Mouse (Mus musculus) cerebellum, postnatal 4 days (tissue): ENCODE results near the gene Qrich2.
"Not testable (repeated sequence)": the region's sequence is repeated elsewhere in the genome, so short reads cannot be mapped to it uniquely, and the experiment has no call there.

Source experiments
- DNase-seq, 2 experiments: peaks; one replicate each; pipeline ENCODE4 v3.0.0; 2022; ENCODE audit warnings: low spot score in 2 of 2, mixed read lengths in 1 of 2

Gene Qrich2

GRCm38 (mm10) chr11:116412028-116412827 is 53.8 kb downstream of the Qrich2 start:
- peak in 1 of 2 experiments; percentile 21 for DNase-seq

DNA sequence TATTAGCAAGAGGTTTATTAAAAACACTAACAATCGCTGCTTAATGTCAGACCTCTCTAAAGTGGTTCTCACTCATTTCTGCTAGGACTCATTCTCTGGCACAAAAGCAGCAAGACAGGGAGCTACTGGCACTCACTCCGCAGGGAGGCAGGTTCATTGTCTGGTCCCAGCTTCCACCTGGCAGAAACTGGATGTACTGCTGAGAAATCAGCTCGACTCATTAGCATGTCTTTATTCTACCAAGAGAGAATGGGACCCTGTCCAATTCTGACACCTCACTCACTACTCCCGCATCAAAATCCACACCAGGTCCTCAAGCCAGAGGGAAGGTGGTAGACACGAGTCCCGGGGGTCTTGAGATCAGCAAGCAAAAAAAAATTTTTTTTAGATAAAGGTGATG is 54.5 kb downstream of the Qrich2 start:
- no peak for DNase-seq

GRCm38 (mm10) chr11:116410415-116410814 is 55.6 kb downstream of the Qrich2 start:
- DNase-seq = not testable (repeated sequence)

DNA sequence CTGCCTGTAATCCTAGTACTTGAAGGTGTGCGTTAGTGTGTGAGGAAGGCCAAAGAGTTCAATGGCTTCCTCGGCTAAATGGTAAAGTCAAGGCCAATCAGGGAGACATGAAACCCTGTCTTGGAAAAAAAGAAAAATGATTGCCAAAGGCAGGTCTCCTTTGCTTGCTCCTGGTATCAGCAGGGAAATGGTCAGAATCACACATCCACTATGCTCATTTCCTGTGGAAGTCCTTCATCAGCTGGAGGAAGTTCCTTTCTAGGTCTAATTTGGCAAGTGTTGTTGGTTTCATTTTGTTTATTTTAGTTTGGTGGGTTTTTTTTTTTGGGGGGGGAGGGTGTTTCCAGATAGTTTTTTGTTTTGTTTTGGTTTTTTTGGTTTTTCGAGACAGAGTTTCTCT is 57.0 kb downstream of the Qrich2 start:
- no peak for DNase-seq

GRCm38 (mm10) chr11:116406231-116406728 is 59.8 kb downstream of the Qrich2 start:
- DNase-seq = no peak

DNA sequence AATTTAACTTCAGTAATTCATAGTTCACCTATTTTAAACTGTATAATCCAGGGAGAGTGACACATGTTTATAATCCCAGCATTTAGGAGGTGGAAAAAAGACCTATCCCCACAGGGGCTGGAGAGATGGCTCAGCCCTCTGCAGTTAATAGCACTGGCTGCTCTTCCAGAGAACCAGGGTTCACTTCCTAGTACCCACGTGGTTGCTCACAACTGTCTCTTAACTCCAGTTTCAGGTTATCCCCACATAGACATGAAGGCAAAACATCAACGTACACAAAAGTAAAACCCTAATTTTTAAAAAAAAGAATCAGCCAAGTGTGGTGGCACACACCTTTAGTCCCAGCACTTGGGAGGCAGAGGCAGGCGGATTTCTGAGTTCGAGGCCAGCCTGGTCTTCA is 60.4 kb downstream of the Qrich2 start:
- DNase-seq = no peak

DNA sequence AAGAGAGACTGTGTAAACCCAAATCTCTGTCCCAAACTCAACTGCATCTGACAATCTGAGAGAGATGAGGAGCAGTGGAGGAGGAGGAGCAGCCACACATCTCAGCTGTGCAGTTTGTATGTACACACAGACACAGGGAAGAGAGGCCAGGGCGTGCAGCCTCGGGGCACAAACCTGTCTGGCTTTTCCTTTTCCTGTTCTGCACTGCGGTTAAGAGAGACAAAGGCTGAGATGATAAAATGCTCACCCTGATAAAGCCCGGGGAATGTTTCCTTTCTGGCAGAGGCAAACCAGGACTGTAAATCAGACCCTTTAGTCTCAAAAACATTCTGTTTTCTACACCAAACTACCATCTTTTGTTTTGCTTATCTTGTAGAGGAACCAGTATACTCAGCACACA is 65.5 kb downstream of the Qrich2 start:
- no peak for DNase-seq

DNA sequence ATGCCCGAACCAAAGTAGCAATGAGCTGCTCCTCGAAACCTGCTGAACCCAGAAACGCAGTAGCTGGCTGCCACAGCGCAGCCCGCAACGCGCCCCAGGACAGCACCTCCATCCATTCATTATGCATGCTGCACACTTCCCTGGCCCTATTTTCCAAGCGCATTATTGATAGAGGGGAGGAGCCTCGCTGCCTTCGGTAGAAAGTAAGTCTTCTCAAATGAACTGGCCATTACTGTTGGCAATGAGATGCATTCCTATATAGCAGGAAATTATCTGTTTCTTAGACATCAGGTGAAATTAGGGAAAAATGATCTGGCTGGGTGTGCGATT is 67.7 kb downstream of the Qrich2 start:
- DNase-seq = peak in 1 of 2 experiments; percentile 15

DNA sequence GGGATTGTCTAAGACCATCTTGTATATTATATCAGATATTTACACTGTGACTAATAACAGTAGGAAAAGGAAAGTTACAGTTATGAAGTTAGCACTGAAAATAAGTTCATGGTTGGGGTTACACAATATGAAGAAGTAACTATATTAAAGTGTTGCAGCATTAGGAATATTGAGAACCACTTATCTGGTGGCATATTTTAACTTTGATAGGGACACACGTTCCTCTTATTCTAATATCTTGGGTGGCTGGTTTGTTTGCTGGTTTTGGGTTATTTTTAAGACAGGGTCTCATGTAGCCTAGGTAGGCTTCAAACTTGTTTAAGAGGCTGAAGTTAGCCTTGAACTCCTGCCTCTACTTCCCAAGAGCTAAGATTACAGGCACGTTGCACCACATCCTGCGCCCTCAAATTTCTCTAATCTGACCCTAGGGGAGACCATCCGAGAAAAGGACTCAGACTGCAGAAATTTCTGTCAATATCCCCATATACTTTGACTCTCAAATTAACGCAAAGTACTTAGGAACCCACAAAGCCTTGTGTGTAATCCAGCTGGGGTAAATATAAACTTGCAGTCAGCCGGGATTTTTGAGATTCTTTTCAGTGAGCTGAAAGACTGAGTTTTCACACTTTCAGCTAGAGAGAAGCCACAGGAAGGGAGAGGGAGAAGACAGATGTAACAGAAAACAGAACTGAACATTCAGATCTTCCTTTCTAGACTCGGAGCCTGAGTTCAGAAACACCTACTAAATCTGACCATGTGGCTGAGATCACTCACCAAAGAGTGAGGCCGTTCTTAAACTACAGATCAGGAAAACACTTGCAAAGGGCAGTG is 68.3 kb downstream of the Qrich2 start:
- peak in 1 of 2 experiments; percentile 4 for DNase-seq

- DNase-seq = peak in 1 of 2 experiments; percentile 7
Observed at GRCm38 (mm10) chr11:116396934-116397330, 69.1 kb downstream of the Qrich2 start.

DNA sequence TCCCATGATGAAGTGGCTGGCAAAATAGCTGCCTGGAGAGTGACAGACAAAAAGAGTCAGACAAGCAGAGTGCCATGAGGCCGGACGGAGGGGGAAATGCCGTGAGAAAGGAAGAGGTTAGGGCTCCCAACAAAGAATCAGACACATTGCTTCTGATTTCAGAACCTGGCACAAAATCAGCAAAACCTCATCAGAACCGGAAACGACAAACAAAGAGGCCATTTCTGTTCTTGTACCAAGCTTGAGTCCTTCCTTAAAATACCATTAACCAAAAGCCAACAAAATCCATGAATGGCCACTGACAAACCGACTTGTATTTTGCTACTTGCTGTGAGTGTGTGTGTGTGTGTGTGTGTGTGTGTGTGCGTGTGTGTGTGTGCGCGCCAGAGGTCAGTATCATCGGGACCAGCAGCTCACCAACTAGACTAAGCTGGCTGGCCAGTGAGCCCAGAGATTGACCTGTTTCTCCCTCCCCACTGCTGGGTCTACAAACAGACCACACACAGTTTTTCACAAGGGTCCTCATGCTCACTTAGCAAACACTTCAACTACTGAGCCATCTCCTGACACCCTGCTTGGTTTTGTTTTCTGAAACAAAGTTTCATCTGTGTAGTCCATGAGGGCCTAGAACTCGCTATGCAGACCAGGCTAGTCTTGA is 69.6 kb downstream of the Qrich2 start:
- DNase-seq = peak in 1 of 2 experiments; percentile 8

GRCm38 (mm10) chr11:116394769-116395168 is 71.3 kb downstream of the Qrich2 start:
- DNase-seq = peak in 1 of 2 experiments; percentile 15
